Mouse (Mus musculus) brain, embryonic 18.5 days (tissue): ENCODE results near the gene Gm2431.

Source experiments
- DNase-seq: peaks from one replicate; pipeline ENCODE4 v3.0.0-alpha.2; 2012; ENCODE audit warnings: low read depth, low spot score

Gm2431 gene

DNA sequence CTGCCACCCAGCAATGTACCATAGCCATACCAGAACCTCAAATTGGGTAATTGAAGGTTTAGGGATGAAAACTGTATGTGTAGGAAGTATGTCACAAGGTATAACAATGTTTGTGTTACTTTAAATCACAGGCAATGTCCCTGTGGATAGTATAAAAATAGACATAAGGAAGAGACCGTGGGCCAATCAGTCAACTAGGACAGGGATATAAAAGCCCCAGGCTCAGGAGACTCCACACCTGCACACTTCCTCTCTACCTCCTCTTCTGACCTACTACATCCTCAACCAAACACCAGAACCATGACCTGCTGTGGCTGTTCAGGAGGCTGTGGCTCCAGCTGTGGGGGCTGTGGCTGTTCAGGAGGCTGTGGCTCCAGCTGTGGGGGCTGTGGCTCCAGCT is 46.6 kb downstream of the Gm2431 start, which contains the start of gene Gm7579:
Gm7579 (plus strand) TSS at position 301 of the 400 bp plus-strand sequence.
- no peak for DNase-seq
